Mouse (Mus musculus): ENCODE measurements around the gene Eif5a2.
A peak's percentile ranks its signal among the peaks of the same experiment; 100 is the strongest.
"Not testable (repeated sequence)": the region's sequence is repeated elsewhere in the genome, so short reads cannot be mapped to it uniquely, and the experiment has no call there.

The Eif5a2 gene

GRCm38 (mm10) chr3:28780994-28781393 lies at the start of gene Eif5a2:
Gene Eif5a2 (plus strand): TSS chr3:28781276.
- DNase-seq (ENCODE audit: low read depth, low spot score), result peak; percentile 60

GRCm38 (mm10) chr3:28734712-28735111 lies 46.4 kb upstream of the Eif5a2 start:
- no peak for DNase-seq (ENCODE audit: low read depth, low spot score)

DNA sequence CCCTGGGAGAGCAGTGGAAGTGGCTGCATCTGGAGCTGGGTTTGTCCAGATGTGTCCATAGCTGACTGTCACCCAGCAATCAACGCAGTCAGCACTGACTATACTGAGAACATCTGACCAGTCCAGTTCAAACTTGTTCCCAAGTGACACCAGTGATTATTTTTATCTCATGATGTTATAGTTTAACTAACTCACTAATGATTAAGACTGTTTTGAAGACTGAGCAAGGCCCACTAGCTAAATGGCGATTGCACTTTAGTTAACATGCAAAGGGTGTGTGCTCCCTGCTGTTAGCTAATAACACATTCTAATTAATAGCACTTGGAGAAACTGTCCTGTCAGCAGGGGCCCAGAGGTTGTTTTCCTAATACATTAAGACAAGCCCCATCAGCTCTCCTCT lies 44.1 kb upstream of the Eif5a2 start:
- no peak for DNase-seq (ENCODE audit: low read depth, low spot score)

DNA sequence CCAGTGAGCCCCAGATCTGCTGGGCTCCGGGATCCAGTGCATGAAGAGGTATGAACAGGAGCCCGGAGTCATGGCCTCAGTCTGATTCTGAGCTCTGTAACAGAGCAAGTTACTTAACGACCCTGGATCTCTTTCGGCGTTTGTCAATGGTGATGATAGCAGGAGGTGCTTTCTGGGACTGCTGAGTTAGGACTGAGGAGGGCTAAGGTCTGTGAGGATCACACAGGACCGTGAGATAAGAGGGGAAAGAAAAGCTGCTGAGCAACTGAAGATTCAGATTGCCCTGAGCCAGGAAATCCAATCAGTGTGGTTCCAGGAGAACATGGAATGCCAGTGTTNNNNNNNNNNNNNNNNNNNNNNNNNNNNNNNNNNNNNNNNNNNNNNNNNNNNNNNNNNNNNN lies 40.7 kb upstream of the Eif5a2 start:
- no peak for DNase-seq (ENCODE audit: low read depth, low spot score)

DNA sequence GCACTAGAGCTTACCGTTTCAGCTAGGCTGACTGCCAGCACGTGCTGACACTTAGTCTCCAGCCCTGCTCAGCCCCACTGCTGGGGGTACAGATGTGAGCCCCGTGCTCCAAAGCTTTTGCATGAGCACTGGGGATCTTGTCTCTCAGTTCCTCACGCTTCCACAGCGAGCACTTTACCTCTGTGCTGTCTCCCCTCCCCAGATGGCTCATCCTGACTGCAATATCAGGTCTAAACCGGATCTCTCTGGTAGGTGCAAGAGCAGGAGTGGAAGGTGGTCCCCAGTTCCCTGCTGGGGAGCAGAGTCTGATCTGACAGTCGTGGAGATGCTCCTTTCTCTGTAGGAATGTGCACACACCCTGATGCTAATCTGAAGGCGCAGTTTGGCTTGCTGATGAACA lies 37.8 kb upstream of the Eif5a2 start:
- peak; percentile 38 for DNase-seq (ENCODE audit: low read depth, low spot score)

- DNase-seq (ENCODE audit: low read depth, low spot score), result peak; percentile 47
Measured at GRCm38 (mm10) chr3:28745835-28746483, 35.1 kb upstream of the Eif5a2 start.

DNA sequence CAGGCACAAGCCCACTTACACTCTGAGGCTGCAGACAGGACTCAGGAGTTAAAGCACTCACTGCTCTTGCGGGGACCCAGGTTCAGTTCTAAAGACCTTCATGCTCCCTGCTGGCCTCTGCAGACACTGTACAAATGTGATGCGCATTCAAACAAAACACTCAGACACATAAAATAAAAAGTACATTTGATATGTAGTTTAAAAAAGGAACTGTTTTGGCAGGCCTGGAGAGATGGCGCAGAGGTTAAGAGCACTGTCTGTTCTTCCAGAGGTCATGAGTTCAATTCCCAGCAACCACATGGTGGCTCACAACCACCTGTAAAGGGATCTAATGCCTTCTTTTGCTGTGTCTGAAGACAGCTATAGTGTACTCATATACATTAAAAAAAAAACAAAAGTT lies 32.9 kb upstream of the Eif5a2 start:
- DNase-seq (ENCODE audit: low read depth, low spot score), result no peak

DNA sequence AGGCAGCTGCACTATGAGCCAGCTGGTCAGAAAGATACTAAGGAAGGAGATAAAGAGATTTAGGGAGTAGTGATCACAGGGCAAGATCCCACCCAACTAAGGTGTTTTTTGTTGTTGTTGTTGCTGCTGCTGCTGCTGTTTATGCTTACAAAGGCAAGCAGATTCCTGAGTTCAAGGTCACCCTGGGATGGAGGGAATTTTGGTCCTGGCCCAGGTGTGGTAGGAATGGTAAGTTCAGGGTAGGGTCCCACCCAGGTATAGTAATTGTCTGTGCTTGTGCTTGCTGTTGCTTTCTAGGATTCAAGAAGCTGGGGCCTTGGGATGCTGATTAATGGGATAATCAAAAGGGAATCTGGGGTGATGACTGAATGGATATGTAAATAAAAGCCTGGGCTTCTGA lies 32.1 kb upstream of the Eif5a2 start:
- no peak for DNase-seq (ENCODE audit: low read depth, low spot score)

GRCm38 (mm10) chr3:28755477-28755876 lies 25.6 kb upstream of the Eif5a2 start:
- DNase-seq (ENCODE audit: low read depth, low spot score), result no peak

DNA sequence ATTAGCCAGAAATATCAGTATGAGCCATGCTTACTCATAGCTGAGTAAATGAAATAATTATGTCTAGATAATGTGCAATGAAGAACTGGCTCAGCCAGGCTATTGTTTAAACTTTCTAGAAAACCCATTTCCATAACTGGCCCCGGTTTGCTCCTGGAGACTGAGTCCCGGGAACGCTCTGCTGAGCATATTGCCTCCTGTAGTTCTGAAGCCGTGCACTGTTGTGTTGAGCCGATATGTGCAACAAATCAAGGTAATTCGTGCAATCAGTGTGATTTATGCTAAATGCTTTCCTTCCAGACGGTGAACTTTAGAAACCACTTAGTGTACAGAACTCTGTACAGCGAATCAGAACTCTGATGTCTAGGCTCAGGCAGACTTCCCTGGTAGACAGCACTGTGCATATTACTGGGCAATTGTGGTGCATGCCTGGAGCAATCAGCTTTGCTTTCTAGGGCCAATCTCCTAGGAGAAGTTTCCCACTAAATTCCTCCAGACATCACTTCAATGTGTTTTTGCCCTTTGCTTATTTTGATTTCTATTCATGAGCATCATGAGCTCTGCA lies 19.8 kb upstream of the Eif5a2 start:
- DNase-seq (ENCODE audit: low read depth, low spot score), result no peak

DNA sequence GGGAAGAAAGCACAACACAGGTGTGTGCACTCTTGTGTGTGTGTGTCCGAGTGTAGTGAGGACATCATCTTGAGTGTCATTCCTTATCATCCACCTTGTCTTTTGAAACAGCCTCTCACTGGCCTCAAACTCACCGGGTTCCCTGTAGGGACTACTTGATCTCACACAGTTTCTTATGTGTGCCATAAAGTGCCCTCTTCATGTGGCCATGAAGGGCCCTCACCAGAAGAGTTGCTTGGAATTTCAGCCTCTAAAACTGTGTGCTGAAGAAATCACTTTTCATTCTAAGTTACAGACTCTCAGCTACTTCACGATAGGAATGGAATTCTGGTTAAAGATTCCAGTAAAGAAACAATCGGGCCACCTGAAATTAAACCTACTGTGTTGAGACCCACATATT lies 14.1 kb upstream of the Eif5a2 start:
- no peak for DNase-seq (ENCODE audit: low read depth, low spot score)

DNA sequence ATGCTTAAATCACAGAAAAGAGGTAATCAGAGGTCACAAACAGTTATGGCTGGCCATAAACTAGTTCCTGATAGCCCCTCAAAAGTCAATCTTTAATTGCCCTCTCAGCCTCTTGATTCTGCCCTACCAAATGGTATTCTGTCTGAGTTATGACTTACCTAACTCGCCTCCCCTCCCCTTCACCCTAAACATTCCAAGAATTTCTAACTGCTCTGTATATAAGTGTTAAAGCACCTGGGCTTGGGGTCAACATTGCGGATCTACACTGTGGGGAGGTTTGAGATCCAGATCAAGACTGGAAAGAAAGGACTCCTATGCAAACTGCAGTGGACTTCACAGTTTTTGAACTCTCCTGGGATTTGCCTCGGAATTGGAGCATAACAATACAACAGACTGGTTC lies 12.9 kb upstream of the Eif5a2 start:
- DNase-seq (ENCODE audit: low read depth, low spot score), result no peak

- DNase-seq (ENCODE audit: low read depth, low spot score), result not testable (repeated sequence)
Measured at GRCm38 (mm10) chr3:28772919-28773318, 8.2 kb upstream of the Eif5a2 start.

DNA sequence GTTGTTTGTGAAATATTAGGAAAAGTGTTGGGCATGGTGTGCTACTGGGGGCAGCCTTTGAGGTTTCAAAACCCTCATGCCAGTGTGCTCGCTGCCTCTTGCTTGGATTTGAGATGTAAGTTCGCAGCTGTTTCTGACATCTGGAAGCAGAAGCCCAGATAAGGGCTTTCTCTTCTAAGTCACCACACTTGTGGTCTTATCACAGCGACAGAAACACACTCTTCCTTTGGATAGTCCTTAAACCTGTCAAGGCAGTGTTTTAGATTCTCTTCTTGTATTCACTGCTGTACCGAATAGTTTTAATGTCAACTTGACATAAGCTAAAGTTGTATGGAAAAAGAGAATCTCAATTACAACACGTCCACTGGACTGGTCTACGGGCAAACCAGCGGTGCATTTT lies 5.7 kb upstream of the Eif5a2 start:
- DNase-seq (ENCODE audit: low read depth, low spot score), result no peak

- DNase-seq (ENCODE audit: low read depth, low spot score), result no peak
Measured at GRCm38 (mm10) chr3:28775958-28776357, 5.1 kb upstream of the Eif5a2 start.

DNA sequence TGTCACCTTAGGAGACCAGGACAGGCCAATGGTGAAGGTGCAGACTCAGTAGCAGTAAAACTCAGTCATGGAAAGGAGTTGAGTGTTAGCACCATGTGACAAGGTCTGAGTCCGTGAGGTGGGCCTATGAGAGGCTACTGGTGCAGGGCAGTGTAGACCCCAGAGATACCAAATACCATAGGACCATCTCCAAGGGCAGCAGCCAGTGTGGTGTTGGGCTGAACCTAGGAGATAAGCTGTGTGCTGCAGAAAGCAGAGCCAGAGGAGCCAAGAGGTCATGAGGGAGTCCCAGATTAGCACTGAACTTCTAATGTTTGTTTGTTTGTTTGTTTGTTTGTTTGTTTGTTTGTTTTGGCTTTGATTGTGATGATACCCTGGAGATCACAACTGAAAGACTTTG lies 4.6 kb upstream of the Eif5a2 start:
- no peak for DNase-seq (ENCODE audit: low read depth, low spot score)

GRCm38 (mm10) chr3:28780511-28780910 lies 565 bp upstream of the Eif5a2 start:
- DNase-seq (ENCODE audit: low read depth, low spot score), result no peak

DNA sequence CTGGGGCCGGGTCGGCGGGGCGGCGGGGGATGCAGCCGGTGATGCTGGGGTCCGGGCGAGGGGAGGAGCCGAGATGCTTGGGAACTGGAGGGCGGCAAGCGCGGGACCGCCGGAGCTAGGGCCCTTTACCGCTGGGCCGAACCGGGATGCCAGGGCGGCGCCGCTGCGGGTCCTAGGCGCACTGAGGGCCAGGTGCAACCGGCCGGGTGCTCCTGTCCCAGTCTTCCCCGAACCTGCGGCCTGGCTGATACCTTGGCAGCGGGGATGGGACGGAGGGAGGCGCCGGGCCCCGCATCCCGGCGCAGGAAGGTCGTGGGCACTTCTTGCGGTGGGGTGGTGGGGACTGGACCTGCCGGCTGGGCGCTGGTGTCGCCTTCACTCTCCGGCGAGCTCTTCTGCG lies 346 bp downstream of the Eif5a2 start:
- no peak for DNase-seq (ENCODE audit: low read depth, low spot score)

DNA sequence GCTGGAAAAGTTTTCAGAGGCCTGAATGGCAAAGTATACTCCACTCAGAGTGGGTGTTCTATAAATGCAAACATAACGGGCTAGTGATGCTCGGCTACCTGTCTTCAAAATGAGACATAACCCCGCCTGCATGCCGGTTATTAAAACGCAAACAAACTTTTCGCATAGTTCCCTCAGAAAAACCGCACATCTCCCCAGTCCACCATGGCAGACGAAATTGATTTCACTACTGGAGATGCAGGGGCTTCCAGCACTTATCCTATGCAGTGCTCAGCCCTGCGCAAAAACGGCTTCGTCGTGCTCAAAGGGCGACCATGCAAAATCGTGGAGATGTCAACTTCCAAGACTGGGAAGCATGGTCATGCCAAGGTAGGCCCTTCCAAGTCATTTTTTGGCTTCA lies 772 bp downstream of the Eif5a2 start:
- no peak for DNase-seq (ENCODE audit: low read depth, low spot score)

DNA sequence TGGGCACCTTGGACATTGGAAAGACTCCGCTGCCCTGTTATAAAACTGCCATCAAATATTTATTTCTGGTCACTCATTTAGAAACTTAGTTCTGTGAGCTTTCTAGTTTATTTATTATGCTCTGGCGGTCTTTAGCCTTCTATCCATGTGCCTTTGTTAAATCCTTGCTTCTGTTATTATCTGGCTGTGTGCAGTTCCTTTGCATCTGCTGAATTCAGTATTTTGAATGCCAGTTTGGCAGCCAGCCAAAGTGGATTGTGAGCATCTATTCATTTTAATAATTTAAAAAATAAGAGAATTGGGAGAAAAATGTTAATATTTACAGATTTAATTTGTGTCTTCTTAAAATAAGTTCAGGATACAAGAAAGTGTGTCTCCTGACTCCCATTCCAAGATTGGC lies 3.1 kb downstream of the Eif5a2 start:
- DNase-seq (ENCODE audit: low read depth, low spot score), result no peak

DNA sequence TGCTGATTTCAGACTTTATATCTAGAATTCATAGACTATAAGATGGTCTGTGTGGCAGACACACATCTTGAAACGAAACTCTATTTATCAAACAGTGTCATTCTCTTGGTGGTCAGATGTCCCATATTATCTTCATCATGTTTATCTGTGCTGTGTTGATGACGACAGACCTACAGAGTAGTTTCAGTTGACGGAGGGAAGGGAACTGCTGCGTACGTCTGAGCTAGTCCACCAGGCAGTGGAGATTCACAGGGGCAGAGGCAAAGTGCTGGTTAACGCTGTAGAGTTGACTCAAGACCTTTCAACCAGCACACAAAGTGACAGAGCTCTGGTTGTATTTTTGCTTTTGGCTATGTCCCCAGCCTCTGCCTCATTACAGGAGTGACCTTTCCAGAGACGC lies 13.8 kb downstream of the Eif5a2 start:
- DNase-seq (ENCODE audit: low read depth, low spot score), result no peak

DNA sequence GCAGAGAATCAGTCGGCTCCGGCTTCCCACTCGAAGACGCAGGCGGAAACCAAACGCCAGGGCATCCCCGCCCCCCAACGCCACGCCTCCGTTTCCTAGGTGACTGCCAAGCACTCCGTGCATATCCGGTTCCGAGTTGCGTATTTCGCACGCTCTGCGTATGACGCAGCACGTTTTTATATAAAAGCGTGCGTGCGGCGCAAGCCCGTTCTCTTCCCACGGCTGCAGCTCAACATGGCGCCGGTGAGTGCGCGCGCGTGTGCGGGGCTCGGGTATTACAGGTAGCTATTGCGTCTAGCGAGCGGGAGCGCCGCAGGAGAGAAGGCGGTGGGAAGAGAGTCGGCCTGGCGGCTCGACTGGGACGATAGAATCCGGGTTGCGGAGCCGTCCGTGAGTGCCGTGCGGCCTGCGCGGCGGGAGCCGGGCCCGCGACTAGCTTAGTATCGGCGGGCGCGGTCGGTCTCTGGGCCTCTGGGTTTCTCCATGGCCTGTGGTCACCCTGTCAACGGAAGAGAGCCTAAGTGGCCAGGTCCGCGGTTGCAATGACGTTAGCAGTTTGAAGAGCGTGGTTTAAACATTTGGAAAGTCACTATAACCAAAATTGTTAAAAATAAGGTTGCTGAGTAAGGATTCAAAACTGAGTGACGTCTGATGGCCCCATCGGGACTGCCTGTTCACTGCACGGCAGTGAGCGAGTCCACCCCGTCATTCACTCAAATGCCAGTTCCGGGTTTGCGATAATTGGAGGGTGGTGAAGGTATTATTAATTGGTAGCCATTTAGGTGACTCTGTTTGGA lies 24.4 kb downstream of the Eif5a2 start, which contains the start of gene Rpl22l1:
Gene Rpl22l1 (plus strand): TSS at position 136 of the 797 bp plus-strand sequence.
- DNase-seq (ENCODE audit: low read depth, low spot score), result peak; percentile 90

Measured in WW6 (cell line).